Mouse (Mus musculus) spleen, postnatal 4 days (tissue): ENCODE measurements around the gene Syce3.
"Not testable (repeated sequence)": the region's sequence is repeated elsewhere in the genome, so short reads cannot be mapped to it uniquely, and the experiment has no call there.

Experiments
- DNase-seq, 2 experiments: peaks; one replicate each; pipeline ENCODE4 v3.0.0; 2022; ENCODE audit warnings: low spot score in 2 of 2

The Syce3 gene

DNA sequence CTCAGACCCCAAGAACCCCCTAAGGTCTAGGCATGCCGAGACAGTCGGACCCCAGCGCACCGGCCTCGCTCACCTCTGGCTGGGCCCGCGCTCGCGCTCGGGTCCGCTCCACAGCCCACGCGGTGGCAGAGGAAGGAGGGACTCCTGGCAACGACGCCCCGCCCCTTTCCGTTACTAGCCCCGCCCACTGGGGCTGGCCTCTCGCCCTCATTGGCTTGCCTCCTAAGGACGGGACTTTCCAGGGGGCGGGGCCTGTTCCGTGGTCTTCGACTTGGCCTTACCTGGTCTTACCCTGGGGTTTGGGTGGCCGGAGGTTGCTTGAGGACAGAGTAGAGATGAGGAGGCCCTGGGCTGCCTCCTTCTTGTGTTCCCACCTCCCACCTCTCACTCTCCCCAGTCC is at the start of gene Syce3:
Gene Syce3 (minus strand): TSS at position 386 of the 400 bp plus-strand sequence.
- DNase-seq, result no peak

GRCm38 (mm10) chr15:89459821-89460220 is 49.5 kb upstream of the Syce3 start:
- DNase-seq, result no peak

DNA sequence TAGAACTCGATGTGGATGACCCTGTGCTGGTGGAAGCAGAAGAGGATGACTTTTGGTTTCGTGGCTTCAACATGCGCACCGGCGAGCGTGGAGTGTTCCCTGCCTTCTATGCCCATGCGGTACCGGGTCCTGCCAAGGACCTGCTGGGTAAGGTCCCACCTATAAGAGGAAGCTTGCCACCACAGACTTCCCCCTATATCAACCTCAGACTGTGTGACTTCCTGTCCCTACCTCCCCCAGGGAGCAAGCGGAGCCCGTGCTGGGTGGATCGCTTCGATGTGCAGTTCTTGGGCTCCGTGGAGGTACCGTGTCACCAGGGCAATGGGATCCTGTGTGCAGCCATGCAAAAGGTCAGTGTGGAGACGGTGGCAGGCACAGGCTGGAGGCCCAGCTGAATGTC is 48.6 kb upstream of the Syce3 start:
- no peak for DNase-seq

GRCm38 (mm10) chr15:89455642-89456041 is 45.3 kb upstream of the Syce3 start:
- no peak for DNase-seq

GRCm38 (mm10) chr15:89454857-89455256 is 44.6 kb upstream of the Syce3 start:
- no peak for DNase-seq

DNA sequence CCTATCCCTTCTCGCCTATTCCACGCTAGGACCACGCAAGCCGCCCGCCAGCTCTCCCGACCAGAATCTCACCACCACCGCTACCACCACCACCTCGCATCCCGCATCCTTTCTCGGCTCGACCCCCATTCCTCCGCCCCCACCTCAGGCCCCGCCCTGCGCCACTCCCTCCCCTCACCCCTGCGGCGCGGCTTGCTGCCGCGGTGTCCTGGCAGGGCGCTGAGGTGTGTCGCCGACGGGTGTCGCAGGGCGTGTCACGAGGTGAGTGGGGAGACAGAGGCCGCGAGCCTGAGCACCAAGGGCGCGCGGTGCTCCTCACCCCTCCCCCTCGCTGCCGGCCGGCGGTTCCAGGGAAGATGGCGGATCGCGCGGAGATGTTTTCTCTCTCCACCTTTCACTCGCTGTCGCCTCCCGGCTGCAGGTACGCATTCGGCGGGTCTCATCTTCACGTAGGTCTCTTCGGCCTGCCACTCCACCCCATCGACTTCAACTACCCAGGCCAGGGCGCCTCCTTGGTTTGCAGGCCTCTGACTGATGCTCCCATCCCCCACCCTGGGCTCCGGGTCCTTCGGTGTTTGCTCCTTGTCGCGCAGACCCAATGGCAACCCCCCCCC is 43.7 kb upstream of the Syce3 start, which contains the start of gene Mapk8ip2:
Gene Mapk8ip2 (plus strand): TSS at position 49 of the 614 bp plus-strand sequence.
- no peak for DNase-seq

DNA sequence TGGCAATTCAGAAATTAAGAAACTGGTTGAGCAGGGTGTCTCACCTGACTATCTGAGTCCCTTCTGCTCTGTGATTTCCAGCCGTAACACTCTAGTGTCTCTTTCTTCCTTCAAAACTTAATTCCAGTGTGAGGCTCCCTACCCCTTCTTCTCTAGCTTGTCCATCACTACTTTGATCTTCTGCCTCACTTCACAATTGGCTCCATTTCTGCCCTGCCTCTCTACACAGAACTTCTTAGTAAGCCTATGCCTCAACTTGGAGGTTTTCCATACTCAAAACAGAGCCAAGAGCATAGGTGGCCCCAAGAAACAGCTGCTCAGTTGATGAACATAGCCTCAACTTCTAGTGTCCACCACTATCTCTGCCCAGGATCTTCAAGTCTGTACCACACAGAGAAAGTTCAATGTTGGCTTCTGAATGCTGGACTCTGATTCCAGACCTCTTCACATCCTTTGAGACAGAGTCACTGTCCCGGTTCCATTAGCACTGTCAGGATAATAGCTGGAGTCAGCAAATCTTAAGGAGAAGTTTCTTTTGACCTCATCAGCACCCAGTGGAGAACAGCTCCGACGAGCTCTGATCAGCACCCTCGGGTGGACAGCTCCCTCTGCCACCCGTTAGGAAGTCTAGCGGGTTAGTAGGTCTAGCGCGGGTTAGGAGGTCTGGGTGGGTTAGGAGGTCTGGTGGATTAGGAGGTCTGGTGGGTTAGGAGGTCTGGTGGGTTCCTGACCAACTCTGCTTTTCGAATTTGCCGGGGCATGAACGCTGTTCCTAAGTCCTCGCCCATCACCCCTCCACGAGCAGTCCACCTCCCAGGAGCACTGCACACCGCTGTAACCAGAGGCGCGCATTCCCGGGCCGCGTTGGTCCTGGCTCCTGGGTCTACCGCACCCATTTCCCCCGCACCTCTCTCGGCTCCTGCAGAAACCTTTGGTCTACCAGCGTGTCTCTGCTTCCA is 42.9 kb upstream of the Syce3 start:
- peak; percentile 62 to 87 for DNase-seq

DNA sequence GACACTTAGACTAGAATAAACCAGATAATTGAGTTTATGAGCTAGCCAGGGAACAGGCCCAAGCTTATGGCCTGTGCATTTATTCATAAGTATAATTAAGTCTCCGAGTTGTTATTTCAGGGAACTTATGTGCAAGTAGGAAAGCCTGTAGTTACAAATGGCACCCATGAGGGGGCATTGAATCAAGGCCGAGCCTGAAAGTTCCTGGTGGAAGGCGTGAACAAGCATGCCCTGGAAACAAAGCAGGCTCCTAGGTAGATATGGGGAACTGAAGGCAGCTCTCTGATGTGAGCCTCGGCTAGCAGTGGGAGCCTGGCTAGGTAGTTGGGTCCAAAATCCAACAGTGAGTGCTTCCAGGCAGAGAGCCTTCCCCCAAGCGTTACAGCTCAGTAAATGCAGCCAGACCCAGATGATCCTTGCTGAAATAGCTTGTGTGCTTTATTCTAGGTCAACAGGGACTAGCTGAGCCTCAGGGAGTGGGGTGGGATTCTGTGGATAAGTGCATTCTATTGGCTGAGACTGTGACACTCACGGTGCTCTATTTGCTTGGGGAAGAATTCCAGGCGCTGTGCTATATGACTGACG is 32.3 kb upstream of the Syce3 start:
- no peak for DNase-seq

GRCm38 (mm10) chr15:89435878-89436277 is 25.6 kb upstream of the Syce3 start:
- DNase-seq, result no peak

- DNase-seq, result no peak
These were observed 23.8 kb upstream of the Syce3 start for GRCm38 (mm10) chr15:89434136-89434535.

GRCm38 (mm10) chr15:89432946-89433345 is 22.6 kb upstream of the Syce3 start:
- DNase-seq, result no peak

DNA sequence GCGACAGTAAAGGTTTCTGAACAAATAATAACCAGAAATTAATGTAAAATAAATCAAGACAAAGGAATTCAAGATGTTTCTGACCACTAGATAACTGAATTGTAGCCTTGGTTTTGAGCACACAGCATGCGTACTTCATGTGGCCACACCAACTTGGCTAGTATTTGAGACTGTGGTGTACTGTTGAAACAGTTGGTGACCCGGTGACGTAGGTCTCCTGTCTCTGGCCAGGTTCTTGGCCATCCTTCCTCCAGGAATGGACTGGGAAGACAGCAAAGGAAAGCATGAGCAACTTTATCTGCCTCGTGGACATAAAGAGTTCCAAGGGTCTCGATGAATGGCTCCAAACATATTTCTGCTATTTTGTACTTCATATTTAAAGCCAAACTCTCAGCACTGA is 21.5 kb upstream of the Syce3 start:
- DNase-seq, result no peak

DNA sequence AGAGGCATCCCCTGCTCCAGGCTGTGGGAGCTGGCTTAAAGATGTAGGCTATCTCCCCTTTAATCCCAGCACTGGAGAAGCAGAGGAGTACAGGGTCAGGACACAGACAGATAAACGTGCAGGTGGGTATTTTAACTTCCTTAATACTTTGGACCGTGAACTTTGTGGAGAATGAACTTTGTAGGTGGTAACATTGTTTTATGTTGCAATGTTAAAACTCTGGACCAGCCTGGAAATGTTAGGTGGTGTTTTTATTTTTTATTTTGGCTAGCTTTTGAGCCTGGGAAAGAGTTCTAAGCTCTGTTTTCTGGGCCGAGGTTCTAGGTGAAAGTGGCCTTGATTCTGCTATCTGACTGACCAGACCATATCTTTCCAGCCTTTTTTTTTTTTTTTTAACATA is 21.0 kb upstream of the Syce3 start:
- DNase-seq, result no peak

GRCm38 (mm10) chr15:89430771-89431170 is 20.5 kb upstream of the Syce3 start:
- not testable (repeated sequence) for DNase-seq

DNA sequence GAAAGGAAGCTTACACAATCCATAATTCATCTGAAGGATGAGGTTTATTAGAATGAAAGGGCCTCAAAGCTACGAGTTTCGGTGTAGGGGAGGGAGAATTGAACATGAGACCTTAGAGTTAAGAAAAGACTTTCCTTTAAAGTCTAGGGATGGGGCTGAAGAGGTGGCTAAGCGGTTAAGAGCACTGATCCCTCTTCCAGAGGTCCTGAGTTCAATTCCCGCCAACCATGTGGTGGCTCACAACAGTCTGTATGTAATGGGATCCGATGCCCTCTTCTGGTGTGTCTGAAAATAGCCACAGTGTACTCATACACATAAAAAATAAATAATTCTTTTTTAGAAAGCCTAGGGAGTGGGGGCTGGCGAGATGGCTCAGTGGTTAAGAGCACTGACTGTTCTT is 20.0 kb upstream of the Syce3 start:
- no peak for DNase-seq

DNA sequence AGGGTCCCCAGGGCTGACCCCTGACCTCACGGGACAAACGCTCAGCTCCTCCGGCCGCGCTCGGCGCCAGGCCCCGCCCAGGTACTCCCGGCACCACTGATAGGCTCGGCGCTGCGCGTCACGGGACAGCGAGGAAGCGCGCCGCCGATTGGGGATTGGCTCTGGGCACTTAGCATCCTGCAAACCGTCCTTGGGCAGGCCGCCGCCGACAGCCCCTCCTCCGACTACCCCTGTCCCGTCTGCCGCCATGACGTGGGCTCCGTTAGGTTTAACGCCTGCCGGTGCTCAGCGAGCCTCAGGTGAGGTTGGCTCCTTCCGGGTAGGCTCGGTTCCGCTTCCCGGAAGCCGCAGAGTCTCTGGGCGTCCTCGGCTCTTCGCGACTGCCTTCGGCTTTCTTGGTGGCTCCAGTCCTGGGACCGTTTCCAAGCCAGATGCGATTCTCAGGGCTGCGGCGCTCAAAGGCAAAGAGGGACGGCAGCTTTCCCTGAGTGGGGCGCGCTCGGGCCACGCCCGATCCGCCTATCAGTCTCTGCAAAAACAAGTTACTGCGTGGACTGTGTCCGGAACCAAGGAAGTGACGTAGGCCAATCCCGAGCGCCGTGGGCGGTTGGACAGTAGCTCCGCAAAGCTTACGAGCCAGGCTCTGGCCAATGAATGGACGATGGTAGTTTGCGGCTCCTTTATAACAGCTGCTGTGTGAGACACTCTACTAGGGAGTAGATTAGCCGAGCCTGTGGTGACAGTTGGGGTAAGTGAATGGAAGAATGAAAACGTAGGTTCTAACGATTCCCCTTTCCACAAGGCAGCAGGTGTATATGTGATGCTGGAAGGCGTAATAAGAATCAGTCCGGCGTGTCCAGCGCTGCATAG is 19.3 kb upstream of the Syce3 start, which contains the start of the genes C730034F03Rik, Gm44502 and Chkb:
Gene C730034F03Rik (plus strand): TSS at position 238 of the 870 bp plus-strand sequence.
Gene Gm44502 (minus strand): TSS at position 345 of the 870 bp plus-strand sequence.
Gene Chkb (minus strand): TSS at position 557 of the 870 bp plus-strand sequence.
- peak; percentile 91 to 96 for DNase-seq

DNA sequence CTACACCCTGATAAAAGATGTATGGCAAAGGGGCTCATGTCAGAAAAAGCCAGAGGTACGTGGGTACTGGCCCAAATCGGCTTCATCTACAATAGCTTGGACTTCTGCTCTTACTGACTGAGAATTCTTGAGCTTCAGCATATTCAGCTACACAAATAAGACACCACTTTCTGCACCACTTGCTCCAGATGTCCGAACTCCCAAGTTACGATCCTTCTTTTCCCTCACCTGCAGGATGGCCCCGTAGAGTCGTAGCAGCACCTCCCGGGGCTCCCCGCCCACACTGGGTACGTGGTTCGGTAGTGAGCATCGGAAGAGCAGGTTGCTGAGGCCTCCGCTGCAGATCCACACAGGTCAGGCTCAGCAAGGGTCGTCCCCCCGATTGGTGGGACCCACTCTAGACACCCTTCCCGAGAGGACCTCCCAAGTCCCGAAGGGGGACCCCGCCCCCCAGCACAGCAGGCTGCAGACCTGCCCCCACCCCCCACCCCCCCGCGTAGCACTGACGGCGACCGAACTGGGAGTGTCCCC is 18.6 kb upstream of the Syce3 start:
- DNase-seq, result no peak

DNA sequence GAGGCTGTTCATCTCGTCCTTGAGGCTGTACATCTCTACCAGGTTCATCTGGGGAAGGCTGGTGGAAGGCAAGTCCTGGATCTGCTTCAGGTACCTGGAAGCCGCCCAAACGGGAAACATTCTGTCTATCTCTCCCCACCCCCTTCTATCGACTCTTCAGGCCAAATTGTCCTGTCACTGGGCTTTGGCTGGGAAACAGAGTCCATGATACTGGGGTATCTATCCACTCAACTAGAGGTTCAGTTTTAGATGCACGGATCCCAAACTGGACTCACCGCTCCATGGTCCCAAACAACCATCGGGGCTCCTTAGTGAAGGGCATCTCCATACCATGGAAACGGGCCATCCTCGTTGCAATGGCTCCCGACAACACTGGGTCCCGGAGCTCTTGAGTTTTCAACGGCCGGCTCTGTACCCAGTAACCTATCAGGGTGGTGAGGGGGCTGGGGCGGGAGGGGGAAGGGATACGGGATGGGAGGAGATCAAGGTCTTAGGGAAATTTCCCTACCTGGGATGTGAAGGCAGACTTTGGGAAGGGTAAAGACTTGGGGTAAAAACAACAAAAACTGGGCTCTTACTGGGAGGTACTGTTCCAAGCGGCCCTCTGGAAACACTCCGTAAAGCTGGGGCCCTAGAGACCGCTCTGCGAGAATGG is 18.0 kb upstream of the Syce3 start:
- DNase-seq, result no peak

GRCm38 (mm10) chr15:89426716-89427115 is 16.4 kb upstream of the Syce3 start:
- DNase-seq, result no peak

DNA sequence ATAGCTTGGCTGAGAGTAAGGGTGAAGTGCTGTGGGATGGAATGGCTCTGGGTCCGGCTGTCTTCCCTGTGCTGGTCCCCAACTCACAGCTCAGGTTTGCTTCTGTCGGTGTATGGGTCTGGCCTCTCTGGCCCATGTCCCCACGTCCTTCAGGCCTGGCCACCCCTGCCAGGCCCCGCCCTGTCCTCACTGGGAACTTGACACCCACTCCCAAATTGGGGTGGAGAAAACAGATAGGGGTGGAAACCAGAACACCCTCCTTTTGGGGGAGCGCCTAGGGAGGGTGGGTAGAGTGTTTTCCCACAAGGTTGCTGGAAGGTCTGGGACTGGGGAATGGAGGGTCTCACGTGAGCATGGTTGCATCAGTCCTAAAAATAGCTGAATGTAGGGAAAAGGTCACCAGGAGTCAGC is 15.4 kb upstream of the Syce3 start, which contains the start of gene Cpt1b:
Gene Cpt1b (minus strand): TSS at position 153 of the 411 bp plus-strand sequence.
- no peak for DNase-seq
